Mouse (Mus musculus) cerebellum, adult 11-12 months (tissue): ENCODE measurements around the gene Rnf19b.

Experiments
- DNase-seq: peaks from one replicate; pipeline ENCODE4 v3.0.0; 2022

Rnf19b gene

DNA sequence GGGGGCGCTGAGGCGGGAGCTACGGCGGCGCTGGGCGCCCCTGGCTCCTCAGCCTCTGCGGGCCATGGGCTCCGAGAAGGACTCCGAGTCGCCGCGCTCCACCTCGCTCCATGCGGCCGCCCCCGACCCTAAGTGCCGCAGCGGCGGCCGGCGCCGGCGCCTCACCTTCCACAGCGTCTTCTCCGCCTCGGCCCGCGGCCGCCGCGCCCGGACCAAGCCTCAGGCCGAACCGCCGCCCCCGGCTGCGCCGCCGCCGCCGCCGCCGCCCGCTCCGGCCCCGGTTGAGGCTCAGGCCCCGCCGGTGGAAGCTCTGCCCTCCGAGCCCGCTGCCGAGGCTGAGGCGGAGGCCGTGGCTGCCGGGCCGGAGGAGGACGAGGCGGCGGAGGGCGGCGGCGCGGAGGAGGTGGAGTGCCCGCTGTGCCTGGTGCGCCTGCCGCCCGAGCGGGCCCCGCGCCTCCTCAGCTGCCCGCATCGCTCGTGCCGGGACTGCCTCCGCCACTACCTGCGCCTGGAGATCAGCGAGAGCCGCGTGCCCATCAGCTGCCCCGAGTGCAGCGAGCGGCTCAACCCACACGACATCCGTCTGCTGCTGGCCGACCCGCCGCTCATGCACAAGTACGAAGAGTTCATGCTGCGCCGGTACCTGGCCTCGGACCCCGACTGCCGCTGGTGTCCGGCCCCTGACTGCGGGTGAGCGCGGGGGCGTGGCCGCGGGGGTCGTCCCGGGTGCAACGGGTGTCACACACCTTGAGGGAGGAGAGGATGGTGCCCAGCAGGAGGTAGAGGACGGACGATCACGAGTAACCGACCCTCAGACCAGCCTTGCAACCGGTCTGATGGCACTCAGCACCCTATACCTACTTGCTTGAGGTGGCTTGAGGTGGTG is at the start of gene Rnf19b:
Gene Rnf19b (plus strand): TSS at position 65 of the 886 bp plus-strand sequence.
- peak; percentile 77 for DNase-seq

DNA sequence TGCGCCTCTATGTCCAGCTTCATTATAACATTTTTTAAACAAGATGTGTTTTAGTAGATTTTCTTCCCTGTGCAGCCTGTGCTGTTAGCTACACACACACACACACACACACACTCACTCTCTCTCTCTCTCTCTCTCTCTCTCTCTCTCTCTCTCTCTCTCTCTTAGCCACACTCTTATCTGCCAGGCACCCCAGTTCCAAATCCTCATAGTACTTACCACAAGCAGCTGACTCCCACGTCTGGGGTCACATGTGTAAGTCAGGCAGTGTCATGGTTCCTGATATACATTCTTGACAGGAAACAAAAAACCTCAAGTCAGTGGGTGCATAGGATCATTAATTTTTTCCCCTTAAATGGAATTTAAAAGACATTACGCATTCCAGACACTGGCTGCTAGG is 49.4 kb upstream of the Rnf19b start:
- DNase-seq = no peak

DNA sequence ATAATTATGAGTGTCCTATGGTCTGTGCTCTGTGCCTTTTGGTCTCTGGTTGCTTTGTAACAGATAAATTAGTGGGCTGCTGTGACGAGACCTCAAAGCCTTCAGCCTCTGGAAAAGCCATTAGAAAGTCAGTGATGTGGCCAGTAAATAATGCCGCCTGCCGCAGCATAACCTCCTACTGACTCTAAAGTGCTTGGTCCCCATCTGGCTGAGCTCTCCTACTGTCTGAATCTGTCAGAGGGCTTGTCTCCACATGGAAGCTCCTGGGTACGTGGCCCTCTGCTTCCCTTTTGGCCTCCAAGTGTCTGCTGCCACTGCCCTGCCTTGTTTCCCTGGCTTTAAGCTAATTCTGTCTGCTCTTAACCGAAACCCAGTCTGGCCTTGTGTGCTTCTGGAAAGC is 48.5 kb upstream of the Rnf19b start:
- DNase-seq = no peak

DNA sequence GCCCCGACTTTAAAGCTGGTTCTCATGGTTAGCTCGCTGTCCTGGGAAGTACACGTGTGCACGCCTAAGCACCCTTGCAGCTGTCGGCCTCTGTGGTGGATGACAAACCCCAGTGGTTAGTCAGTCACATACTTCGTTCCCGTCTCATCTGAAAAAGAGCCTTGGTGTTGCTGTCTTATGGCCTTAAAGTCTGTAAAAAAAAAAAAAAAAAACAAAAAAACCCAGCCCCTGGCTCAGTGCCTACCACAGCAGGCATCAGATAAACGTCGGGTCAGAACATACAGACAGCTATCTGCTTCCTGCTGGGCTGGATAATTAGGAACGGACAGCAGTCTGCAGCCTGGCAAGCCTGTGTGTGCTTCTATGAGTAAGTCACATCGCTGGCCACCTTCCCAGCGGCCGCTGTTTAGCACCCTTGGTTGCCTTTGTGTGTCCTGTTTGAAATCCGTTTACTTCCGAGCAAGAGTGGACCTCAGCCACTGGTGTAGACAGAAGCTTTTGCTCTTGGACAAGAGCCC is 46.4 kb upstream of the Rnf19b start:
- peak; percentile 55 for DNase-seq

DNA sequence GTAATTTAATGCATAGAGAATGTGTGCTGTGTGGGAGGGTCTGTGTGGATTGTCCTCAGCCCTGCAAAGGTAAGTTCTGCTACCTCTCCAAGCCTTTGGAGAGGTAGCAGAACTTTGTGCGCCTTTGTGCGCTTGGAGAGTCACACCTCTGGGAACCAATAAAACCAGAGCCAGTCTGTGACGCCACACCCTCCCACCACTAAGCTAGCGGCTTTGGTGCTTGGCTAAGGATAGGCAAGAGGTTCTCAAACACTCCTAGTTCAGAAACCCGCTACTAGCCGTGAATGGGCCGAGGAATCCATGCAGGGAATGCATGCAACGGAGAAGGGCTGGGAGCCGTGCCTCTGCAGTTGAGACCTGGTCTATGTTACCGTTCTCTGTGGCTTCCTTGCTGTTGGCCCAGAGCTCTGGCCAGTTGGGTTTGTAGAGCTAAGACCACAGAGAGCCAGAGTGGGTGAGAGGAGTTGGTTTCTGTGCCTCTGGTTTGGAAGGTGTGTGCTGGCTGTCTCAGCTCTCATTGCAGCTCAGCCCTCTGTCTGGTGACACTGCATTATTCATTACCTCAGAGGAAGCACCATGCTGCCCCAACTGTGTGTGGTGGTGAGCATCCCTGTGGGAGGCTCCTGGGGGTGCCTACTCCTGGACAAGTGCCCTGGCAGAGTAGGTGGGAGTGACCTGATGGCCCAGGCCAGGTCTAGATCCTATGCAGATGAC is 44.8 kb upstream of the Rnf19b start:
- no peak for DNase-seq

DNA sequence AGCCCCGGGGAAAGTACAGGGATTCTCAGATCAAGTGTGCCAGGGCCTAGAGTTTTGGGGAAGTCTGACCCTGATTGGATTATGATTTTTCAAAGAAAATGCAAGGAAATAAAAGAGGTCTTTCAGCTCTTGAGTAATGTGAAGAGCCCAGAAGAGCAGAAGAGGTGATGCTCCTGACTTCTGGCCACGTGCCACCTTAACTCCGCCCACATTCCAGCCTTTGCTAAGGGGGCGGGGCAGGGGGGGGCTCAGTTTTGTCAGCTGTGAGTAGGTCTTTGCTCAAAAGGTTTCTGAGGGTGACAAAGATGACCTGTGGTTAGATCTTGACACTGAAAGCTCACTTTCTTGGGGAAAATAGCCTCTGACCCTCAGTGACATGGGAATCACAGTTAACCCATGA is 41.7 kb upstream of the Rnf19b start:
- no peak for DNase-seq

DNA sequence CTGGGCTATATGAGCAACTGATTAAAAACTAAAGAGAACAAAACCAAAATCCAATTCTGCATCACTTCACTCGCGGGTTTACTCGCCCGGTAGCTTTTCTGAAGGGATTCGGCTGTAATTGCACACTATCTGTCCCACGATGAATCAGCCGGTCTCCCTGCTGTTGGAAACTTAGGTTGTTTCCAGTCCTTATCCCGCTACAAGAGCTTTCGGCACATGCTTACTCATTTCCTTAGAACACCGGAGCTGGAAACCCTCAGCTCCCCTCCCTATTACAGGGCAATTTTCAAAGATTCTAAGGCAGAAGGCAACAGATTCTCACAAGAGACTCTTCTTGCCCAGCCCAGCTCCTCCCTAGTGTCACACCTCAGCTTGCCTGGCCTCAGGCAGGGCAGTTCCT is 40.9 kb upstream of the Rnf19b start:
- DNase-seq = no peak

DNA sequence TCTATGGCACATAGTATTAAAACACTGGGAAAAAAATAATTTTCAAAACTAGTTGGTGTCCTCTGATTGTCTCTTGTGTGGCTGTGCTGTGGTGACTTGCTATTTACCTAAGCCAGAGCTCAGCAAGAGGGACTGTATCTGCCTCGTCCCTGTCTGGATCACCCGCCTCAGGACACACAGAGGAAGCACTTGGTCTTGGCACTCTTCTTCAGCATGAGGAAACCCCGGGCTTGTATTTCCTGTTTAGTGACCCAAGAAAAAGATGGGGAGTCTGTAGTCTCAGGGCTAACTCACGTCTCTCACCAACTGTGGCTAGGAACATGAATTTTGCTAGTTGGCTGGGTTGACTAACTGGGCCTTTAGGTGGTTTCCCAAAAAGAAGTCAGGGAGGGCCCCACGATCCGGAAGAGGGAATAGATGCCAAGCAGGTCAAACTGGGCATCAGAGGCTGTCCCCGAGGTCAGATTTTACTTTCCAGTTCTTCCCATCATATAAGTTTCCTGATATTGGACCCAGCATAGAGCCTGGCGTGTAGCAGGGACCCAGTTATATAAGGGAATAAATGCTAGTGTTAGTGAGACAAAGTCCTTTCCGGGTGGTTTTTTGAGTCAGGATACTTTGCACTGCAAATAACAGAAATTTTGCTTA is 39.2 kb upstream of the Rnf19b start:
- no peak for DNase-seq

DNA sequence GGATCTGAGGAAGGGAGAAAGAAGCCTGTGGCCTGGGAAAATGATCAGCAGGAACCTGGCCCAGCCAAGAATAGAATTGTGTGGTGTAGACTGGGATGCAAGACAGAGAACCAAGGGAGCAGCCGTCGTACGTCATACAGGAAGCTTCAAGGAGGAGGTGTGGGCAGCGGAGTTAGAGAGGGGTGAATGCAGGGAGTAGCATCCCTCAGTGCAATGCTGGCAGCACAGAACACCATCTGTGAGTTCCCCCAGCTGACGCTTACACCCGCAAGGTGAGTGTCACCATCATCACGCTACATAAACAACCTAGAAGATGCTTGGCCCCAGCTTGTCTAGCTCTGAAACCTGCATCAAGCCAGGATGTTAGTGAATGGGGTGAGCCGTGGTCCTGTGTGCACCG is 38.3 kb upstream of the Rnf19b start:
- peak; percentile 54 for DNase-seq

DNA sequence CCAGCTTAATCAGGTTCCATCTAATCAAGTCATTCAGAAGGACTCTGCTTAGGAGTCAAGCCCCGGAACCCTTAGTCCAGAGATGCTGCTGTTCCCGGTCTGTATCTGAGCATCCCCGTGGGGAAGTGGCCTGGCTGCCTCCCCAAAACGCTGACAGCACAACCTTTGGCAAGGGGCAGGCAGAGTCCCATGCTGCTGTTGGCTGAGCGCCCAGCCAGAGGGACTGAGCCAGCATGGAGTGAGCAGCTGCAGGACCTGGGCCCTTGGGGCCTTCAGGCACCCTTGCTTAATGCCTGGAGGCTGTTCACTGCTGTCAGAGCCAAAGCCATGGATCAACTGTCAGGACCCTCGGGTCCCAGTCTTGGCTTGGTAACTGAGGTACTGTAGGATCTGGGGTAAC is 37.6 kb upstream of the Rnf19b start:
- DNase-seq = peak; percentile 86

DNA sequence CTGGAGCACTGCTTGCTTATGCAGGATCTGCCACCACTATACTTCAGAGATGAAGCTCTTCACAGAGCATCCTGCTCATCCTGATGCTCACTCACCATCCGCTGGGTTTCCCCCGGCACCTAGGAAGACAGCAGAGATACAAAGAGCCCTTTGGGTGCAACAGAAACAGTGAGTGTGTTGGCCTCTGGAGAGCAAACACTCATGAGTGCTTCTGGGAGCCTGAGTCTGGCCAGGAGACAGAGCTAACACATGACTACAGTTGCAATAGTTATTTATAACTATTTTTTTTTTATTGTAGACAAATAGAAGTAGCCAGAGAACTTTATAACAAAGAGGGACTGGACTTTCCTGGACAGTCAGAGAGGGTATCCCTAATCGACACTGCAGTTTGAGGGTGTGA is 36.6 kb upstream of the Rnf19b start:
- DNase-seq = no peak

DNA sequence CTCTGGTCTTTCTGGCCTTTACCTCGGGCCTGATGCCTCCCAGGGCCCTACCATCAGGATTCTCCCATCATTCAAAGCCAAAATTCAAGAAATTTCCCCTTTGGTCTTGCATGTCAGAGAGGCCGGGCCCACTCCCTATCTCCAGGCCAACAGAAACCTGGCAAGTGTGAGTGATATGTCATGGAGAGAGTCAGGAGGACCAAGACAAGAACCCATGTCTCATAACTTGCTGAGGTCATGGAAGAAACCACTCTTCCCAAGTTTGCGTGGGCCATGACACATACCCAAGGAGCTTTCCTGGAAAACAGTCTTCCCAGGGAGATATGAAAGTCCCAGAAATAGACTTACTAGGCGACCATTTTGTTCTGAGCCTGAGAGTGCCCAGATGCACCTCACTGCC is 36.2 kb upstream of the Rnf19b start:
- DNase-seq = no peak

DNA sequence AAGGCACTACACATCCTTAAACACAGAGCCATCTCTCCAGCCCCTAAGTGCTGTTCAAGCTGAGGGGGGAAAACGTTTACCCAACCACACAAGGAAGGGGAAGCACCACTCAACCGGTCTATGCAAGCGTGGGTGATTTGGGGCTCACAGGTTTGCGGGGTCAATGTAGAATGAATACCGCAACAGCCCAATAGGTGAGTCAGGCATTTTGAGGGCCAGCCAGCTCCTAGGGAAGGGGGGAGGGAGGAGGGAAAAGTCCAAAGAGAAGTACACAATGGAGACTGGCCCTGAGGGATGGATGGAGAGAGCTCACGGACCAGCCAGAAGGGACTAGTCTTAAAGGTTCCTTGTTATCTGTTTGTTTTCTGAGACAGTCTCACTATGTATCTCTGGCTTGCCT is 34.2 kb upstream of the Rnf19b start:
- no peak for DNase-seq

DNA sequence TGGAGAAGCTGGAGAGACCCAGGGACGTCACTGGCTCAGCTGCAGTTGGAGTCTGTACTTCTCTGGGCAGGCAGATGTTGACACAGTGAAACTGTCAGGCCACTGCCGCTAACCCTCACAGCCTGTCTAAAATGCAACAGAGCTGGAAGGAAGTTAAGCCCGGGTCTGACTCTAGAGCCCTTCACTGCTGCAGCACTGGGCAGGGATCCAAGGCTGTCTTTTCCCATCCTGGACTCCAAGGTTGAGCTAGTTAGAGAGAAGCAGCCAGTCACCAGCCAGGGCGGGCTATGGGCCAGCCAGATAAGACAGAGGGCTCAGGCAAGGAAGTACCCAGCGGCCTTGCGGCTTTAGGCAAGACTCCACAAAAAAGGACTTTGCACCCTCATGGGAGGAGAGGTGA is 33.3 kb upstream of the Rnf19b start:
- DNase-seq = no peak

DNA sequence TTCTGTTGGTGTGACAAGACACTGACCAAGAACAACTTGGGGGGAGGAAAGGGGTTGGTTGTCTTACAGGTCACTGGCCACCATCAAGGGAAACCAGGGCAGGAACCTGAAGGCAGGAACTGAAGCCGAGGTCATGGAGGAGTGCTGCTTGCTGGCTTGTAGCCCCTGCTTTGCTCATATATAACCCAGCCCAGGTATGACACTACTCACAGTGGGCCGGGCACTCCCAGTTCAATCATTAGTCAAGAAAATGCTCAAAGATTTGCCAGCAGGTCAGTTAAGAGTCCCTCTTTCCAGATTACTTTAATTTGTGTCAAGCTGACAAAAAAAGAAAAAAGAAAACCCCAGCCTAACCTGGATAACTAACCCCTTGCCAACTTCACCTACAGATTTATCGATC is 32.4 kb upstream of the Rnf19b start:
- DNase-seq = no peak

DNA sequence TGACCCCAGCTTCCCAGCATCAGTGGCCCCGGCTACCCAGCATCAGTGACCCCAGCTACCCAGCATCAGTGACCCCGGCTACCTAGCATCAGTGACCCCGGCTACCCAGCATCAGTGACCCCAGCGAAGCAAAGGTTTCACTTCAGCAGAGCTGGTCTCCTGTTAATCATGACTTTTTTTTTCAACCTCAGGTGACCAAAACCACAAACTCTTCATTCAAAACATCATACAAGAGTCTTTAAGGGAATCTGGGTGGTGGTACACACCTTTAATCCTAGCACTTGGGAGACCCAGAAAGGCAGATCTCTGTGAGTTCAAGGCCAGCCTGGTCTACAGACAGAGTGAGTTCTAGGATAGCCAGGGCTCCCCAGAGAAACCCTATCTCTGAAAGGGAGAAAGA is 27.3 kb upstream of the Rnf19b start:
- no peak for DNase-seq

DNA sequence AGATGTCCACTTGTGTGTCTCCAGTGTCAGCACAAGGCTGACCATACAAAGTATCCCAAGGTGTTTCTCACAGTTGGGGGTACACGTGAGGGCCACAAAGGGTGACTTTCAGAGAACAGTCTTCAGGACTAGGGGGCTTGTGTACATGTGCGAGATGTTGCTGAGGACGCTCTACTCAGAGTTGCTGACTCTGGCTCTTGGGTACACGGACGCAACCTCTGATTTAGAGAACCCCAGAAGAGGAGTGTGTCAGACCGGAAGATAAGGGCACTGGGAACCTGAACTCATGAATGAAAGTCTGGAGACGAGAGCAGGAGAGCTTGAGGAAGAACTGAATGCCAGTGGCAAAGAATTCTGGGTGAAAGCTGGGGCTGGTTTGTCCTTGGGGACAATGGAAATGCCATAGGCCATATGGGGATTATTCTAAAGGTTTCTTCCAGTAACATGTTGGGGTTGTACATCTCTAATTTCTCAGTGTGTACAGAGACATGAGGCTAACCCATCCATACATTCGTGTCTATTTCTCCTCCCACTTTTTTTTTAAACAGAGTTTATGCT is 26.6 kb upstream of the Rnf19b start:
- no peak for DNase-seq

DNA sequence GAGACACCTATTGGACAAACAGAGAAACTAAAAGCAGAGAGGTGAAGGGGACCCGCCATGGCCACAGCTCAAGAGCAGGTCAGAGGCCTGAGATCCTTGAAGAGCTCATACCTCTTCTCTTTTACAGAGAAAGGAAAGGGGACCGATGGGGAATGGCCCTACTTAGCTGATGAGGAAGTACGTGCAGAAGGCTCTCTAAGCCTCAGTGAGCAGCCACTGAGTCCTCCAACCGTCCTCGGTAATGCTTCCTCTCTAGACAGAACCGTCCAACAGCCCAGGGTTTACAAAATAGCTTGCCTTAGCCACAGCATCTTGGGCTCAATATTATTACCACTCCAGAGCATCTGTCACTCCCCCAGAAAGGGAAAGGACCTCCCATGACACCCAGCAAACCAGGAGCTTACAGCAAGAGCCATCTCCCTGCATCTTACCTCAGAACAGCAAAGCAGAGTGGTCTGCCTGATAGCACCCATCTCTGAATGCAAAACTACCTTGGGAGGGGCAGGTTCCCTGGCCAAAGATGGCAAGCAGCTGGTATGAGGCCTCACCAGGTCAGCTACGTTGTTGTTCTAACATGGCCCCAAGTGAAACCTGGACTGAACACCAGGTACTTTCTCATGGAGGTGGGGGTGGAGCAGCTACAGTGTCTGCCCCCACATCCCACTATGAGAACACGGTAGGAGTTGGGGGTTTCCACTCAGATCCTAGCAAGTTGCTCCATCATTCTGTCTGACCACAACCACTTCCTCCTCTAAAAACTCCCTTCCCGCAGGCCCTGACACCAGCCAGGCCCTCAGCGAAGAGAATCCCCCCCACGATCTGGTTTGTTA is 25.7 kb upstream of the Rnf19b start:
- DNase-seq = no peak

DNA sequence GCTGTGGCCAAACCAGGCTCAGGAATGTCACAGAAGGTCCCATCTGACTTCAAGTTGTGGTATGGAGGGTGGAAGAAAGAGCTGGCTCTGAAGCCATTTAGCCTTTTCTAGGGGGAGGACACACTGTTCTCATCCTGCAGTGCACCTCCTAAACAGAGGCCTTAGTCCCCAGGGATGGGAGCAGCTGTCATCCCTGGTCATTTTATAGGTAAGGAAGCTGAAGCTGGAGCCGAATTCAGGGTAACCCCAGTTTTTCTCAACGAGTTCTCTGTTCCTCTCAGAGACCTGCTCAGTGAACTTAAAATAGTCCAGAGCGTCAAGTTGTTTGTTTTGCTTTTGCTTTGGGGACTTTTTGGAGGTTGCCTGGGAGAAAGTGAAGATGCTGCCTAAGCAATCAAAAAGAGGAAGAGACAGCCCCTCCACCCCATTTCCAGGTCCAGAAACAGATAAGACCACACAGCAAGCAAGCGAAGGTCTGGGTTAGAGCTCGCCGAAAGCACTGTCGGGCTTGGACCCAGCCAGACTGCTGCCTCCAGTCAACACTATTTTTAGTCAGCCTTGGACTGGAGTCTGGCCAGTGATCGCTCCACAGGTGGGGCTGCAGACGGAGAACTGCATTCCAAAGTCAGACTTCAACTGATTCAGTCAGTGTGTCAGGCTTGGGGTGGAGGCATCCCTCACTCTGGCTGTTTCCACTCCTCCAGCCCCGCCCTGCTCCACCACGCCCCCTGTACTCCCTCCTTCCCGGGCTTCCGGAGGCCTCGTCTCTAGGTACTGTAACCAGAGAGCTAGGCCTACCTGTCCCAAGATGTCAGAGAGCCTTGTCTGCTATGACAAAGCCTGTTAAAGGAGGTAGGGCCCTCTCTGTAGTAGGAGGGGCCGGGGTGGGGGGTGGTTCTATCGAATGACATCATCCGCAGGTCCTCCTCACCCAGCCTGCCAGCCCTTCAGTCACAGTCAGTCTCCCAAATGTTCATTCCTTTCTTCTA is 24.8 kb upstream of the Rnf19b start:
- peak; percentile 69 for DNase-seq

DNA sequence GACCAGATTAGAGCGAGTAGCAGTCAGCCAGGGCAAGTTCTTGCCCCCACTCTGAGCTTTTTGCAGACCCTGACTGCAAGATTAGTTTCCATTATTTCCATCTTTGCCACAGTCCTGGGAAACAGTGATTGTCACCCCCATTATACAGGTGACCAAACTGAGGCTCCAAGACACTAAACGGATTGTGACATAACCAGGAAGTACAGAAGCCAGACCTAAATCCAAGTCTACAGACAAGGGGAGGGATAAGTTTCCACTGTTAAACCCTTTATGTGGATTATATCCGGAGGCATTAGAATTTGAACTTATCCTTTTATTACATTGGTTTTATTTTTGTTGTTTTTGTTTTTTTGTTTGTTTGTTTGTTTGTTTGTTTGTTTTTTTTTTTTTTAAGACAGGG is 23.8 kb upstream of the Rnf19b start:
- DNase-seq = no peak
